Comparison of ENCODE assay signal across 9 mouse cellular contexts in the genomic region with DNA sequence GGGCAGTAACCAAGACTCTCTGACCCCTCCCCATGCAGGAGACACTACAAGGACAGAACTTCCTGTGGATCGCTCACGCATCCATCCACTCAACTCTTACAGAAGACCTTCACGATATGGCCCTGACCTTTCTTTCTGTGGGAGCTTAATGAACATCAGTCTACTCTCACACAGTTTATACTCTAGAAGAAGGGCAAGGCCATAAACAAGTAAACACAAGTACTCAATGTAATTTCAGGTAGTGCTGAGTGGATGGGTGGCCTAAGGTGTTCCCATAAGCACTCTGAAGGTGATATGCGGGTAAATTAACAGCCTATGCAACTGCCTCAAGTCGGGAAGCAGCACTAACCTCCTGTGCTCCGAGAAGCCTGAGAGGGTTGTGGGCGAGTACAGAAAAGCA. TPM values are rescaled to one million over a fixed set of nuclear protein-coding genes. Genes with fewer than 3 reads are reported as not detected.
DNase-seq lines count a peak whose midpoint lies in the region; ATAC-seq lines count a peak whose summit lies in the region.
"Had no signal": no experiment of that assay in that cellular context is flagged by ENCODE, and none has a peak within 500 bp of the region (broad histone marks: within the 10 kb centered on the region; RNA-seq: fewer than 3 reads in every experiment).

No protein-coding gene starts in this region.

- peak overlapping the region; percentile 79 for H3K9ac ChIP-seq in lung, embryonic 16.5 days (ENCODE audit: low read length)
- H3K9ac ChIP-seq in forebrain, embryonic 12.5 days = peak overlapping the region; percentile 85
- H3K9ac ChIP-seq in limb, embryonic 11.5 days (ENCODE audit: low read length) = peak overlapping the region; percentile 77; the same call in 1 of the 2 replicates
- peak overlapping the region; percentile 70; the same call in 1 of the 2 replicates for H3K9ac ChIP-seq in neural tube, embryonic 15.5 days (replicated peaks)

- 68% methylated on average over 7 of the region's 7 CpGs for WGBS in lung, embryonic 16.5 days
- WGBS in forebrain, embryonic 12.5 days = 86% methylated on average over 7 of the region's 7 CpGs
- 84% methylated on average over 7 of the region's 7 CpGs for WGBS in limb, embryonic 11.5 days
- 84% methylated on average over 7 of the region's 7 CpGs for WGBS in neural tube, embryonic 15.5 days

- H3K36me3 ChIP-seq in lung, embryonic 16.5 days (ENCODE audit: control insufficient read depth, insufficient read depth, low read length) = peaks cover 4% of the 10 kb centered on the region
- H3K36me3 ChIP-seq in forebrain, embryonic 12.5 days (replicated peaks) = peaks cover 23% of the 10 kb centered on the region
- peaks cover 3% of the 10 kb centered on the region; the same call in 1 of the 2 replicates for H3K36me3 ChIP-seq in limb, embryonic 11.5 days (ENCODE audit: control insufficient read depth, insufficient read depth, low read length)
- H3K36me3 ChIP-seq in neural tube, embryonic 15.5 days = peaks cover 12% of the 10 kb centered on the region

- H3K9me3 ChIP-seq in lung, embryonic 16.5 days (ENCODE audit: control insufficient read depth, low read length) = no peaks in the 10 kb centered on the region
- H3K9me3 ChIP-seq in forebrain, embryonic 12.5 days = no peaks in the 10 kb centered on the region
- H3K9me3 ChIP-seq in limb, embryonic 11.5 days (ENCODE audit: control insufficient read depth, low read length) = no peaks in the 10 kb centered on the region
- no peaks in the 10 kb centered on the region for H3K9me3 ChIP-seq in neural tube, embryonic 15.5 days (replicated peaks)

- H3K4me2 ChIP-seq in lung, embryonic 16.5 days (ENCODE audit: low read depth, low read length) = peak overlapping the region; percentile 80
- H3K4me2 ChIP-seq in forebrain, embryonic 12.5 days = peak overlapping the region; percentile 89
- peak overlapping the region; percentile 70 for H3K4me2 ChIP-seq in limb, embryonic 11.5 days (ENCODE audit: low read depth, severe bottlenecking)
- peak overlapping the region; percentile 88 for H3K4me2 ChIP-seq in neural tube, embryonic 15.5 days

- no peak for ATAC-seq in lung, embryonic 16.5 days (ENCODE audit: low read depth)
- ATAC-seq in forebrain, embryonic 12.5 days (ENCODE audit: low FRiP score) = no peak
- ATAC-seq in limb, embryonic 11.5 days (ENCODE audit: insufficient number of reproducible peaks, low FRiP score, low TSS enrichment, low read depth) = no peak
- ATAC-seq in neural tube, embryonic 15.5 days (ENCODE audit: low FRiP score) = no peak
- ATAC-seq in megakaryocyte-erythroid progenitor cell, adult 5-6 weeks (replicated peaks; ENCODE audit: low FRiP score, low TSS enrichment, poor library complexity, severe bottlenecking) = no peak

- DNase-seq in lung, postnatal 4 days = no peak
- no peak for DNase-seq in limb, embryonic 11.5 days (ENCODE audit: low spot score)
- no peak for DNase-seq in kidney, adult 9 months
- DNase-seq in cerebellum, adult 9-11 months = no peak
- DNase-seq: retina, postnatal 1 day had no signal

- no peak overlapping the region for H3K27ac ChIP-seq in lung, embryonic 16.5 days (ENCODE audit: low read length)
- no peak overlapping the region for H3K27ac ChIP-seq in forebrain, embryonic 12.5 days
- H3K27ac ChIP-seq in limb, embryonic 11.5 days (replicated peaks; ENCODE audit: low read depth, low read length) = no peak overlapping the region
- H3K27ac ChIP-seq in neural tube, embryonic 15.5 days (replicated peaks) = no peak overlapping the region

- H3K27me3 ChIP-seq in lung, embryonic 16.5 days (ENCODE audit: control insufficient read depth, insufficient read depth, low read depth, low read length) = no peaks in the 10 kb centered on the region; the same call in 1 of the 2 replicates
- peaks cover 5% of the 10 kb centered on the region; the same call in 1 of the 2 replicates for H3K27me3 ChIP-seq in forebrain, embryonic 12.5 days
- H3K27me3 ChIP-seq in limb, embryonic 11.5 days (ENCODE audit: control insufficient read depth, insufficient read depth, low read length) = no peaks in the 10 kb centered on the region
- H3K27me3 ChIP-seq in neural tube, embryonic 15.5 days (replicated peaks) = 0 out of 2 replicates have a peak, but pooled peaks cover 3% of the 10 kb centered on the region

- peaks cover 12% of the 10 kb centered on the region for H3K4me1 ChIP-seq in lung, embryonic 16.5 days (replicated peaks; ENCODE audit: control insufficient read depth, insufficient read depth, low read length)
- peaks cover 20% of the 10 kb centered on the region for H3K4me1 ChIP-seq in forebrain, embryonic 12.5 days
- H3K4me1 ChIP-seq in limb, embryonic 11.5 days (ENCODE audit: control insufficient read depth, insufficient read depth, low read length) = peaks cover 5% of the 10 kb centered on the region
- peaks cover 21% of the 10 kb centered on the region for H3K4me1 ChIP-seq in neural tube, embryonic 15.5 days

- H3K4me3 ChIP-seq in lung, embryonic 16.5 days (ENCODE audit: low read length) = peak overlapping the region; percentile 80
- H3K4me3 ChIP-seq in forebrain, embryonic 12.5 days (replicated peaks) = peak overlapping the region; percentile 72
- peak overlapping the region; percentile 78 for H3K4me3 ChIP-seq in limb, embryonic 11.5 days (ENCODE audit: low read depth, low read length)
- peak overlapping the region; percentile 67 for H3K4me3 ChIP-seq in neural tube, embryonic 15.5 days (replicated peaks)

RNA-seq across cellular contexts. Expression of a gene that starts 1.1 kb away (rescaled TPM):
- polyA plus RNA-seq in lung, embryonic 16.5 days (2015; fragmentation: Nextera tagmentation; extraction: Ambion mirVana) = 32.8 and 35.9 TPM in 2 replicates
- polyA plus RNA-seq in forebrain, embryonic 12.5 days (2016; fragmentation: Nextera tagmentation; extraction: Ambion mirVana) = 24.7 and 26.9 TPM in 2 replicates
- polyA plus RNA-seq in limb, embryonic 11.5 days (2014; fragmentation: Nextera tagmentation; extraction: Ambion mirVana) = 37.0 and 38.7 TPM in 2 replicates
- 16.5 and 19.5 TPM in 2 replicates for polyA plus RNA-seq in neural tube, embryonic 15.5 days (2015; fragmentation: Nextera tagmentation; extraction: Ambion mirVana)
- total RNA-seq in megakaryocyte-erythroid progenitor cell, adult 5-6 weeks (2014; fragmentation: Nextera tagmentation) = 13.8 and 19.1 TPM in 2 replicates
- 16.1 and 21.1 TPM in 2 replicates for total RNA-seq in megakaryocyte-erythroid progenitor cell, adult 5-6 weeks (2017)

RNA-seq across cellular contexts. Expression of a gene that starts 5.5 kb away (rescaled TPM):
- polyA plus RNA-seq in lung, embryonic 16.5 days (2015; fragmentation: Nextera tagmentation; extraction: Ambion mirVana) = 53.0 and 57.4 TPM in 2 replicates
- polyA plus RNA-seq in forebrain, embryonic 12.5 days (2016; fragmentation: Nextera tagmentation; extraction: Ambion mirVana) = 29.9 and 31.9 TPM in 2 replicates
- polyA plus RNA-seq in limb, embryonic 11.5 days (2014; fragmentation: Nextera tagmentation; extraction: Ambion mirVana) = 50.0 and 53.3 TPM in 2 replicates
- polyA plus RNA-seq in neural tube, embryonic 15.5 days (2015; fragmentation: Nextera tagmentation; extraction: Ambion mirVana) = 48.7 and 51.7 TPM in 2 replicates
- total RNA-seq in megakaryocyte-erythroid progenitor cell, adult 5-6 weeks (2014; fragmentation: Nextera tagmentation) = 11.2 and 11.7 TPM in 2 replicates
- 8.6 and 10.7 TPM in 2 replicates for total RNA-seq in megakaryocyte-erythroid progenitor cell, adult 5-6 weeks (2017)
